Mouse (Mus musculus): ENCODE measurements around the gene Stk33. TPM values are rescaled to one million over a fixed set of nuclear protein-coding genes. Genes with fewer than 3 reads are reported as not detected.
A peak's percentile ranks its signal among the peaks of the same experiment; 100 is the strongest.

Gene Stk33
- polyA plus RNA-seq, 1 experiment = 0.90 TPM

- DNase-seq = no peak
- no peak overlapping the region for H3K4me3 ChIP-seq (replicated peaks; ENCODE audit: insufficient read depth, low read depth, low read length)
- H3K27ac ChIP-seq (ENCODE audit: insufficient read depth, low read length) = no peak overlapping the region
- WGBS = 82% methylated on average over 10 of the region's 10 CpGs
- H3K27me3 ChIP-seq (ENCODE audit: control insufficient read depth, insufficient read depth, low read length) = no peaks in the 10 kb centered on the region
- TF ChIP-seq POLR2A (IDR thresholded peaks at IDR 0.05; ENCODE audit: borderline replicate concordance, insufficient read depth, low read length) = no peak
- no peak for TF ChIP-seq CTCF (IDR thresholded peaks at IDR 0.05; ENCODE audit: borderline replicate concordance, insufficient read depth, low read depth, low read length)
- no peaks in the 10 kb centered on the region for H3K4me1 ChIP-seq (ENCODE audit: control insufficient read depth, insufficient read depth, low read length)
These were observed 200.2 kb downstream of the Stk33 start for GRCm38 (mm10) chr7:109238724-109239123.

GRCm38 (mm10) chr7:109234882-109235640, 203.8 kb downstream of the Stk33 start:
- Histone ChIP-seq H3K27me3 (ENCODE audit: control insufficient read depth, insufficient read depth, low read length) (no peaks in the 10 kb centered on the region), H3K4me1 (ENCODE audit: control insufficient read depth, insufficient read depth, low read length) (no peaks in the 10 kb centered on the region), H3K4me3 (replicated peaks; ENCODE audit: insufficient read depth, low read depth, low read length) (no peak overlapping the region), H3K27ac (ENCODE audit: insufficient read depth, low read length) (no peak overlapping the region)
- no peak for DNase-seq
- 95% methylated on average over 2 of the region's 2 CpGs for WGBS
- TF ChIP-seq POLR2A (IDR thresholded peaks at IDR 0.05; ENCODE audit: borderline replicate concordance, insufficient read depth, low read length) = no peak
- no peak for TF ChIP-seq CTCF (IDR thresholded peaks at IDR 0.05; ENCODE audit: borderline replicate concordance, insufficient read depth, low read depth, low read length)

- DNase-seq = no peak
- Histone ChIP-seq H3K27ac (ENCODE audit: insufficient read depth, low read length) (no peak overlapping the region), H3K27me3 (ENCODE audit: control insufficient read depth, insufficient read depth, low read length) (no peaks in the 10 kb centered on the region), H3K4me1 (ENCODE audit: control insufficient read depth, insufficient read depth, low read length) (no peaks in the 10 kb centered on the region), H3K4me3 (replicated peaks; ENCODE audit: insufficient read depth, low read depth, low read length) (no peak overlapping the region)
- 62% methylated on average over 5 of the region's 5 CpGs for WGBS
- no peak for TF ChIP-seq POLR2A (IDR thresholded peaks at IDR 0.05; ENCODE audit: borderline replicate concordance, insufficient read depth, low read length)
These were observed 204.4 kb downstream of the Stk33 start for GRCm38 (mm10) chr7:109234476-109234875.

GRCm38 (mm10) chr7:109231881-109232321, 207.0 kb downstream of the Stk33 start:
- TF ChIP-seq POLR2A (IDR thresholded peaks at IDR 0.05; ENCODE audit: borderline replicate concordance, insufficient read depth, low read length) = no peak
- no peak for TF ChIP-seq CTCF (IDR thresholded peaks at IDR 0.05; ENCODE audit: borderline replicate concordance, insufficient read depth, low read depth, low read length)
- Histone ChIP-seq H3K27me3 (ENCODE audit: control insufficient read depth, insufficient read depth, low read length) (no peaks in the 10 kb centered on the region), H3K4me3 (replicated peaks; ENCODE audit: insufficient read depth, low read depth, low read length) (no peak overlapping the region), H3K27ac (ENCODE audit: insufficient read depth, low read length) (no peak overlapping the region), H3K4me1 (ENCODE audit: control insufficient read depth, insufficient read depth, low read length) (no peaks in the 10 kb centered on the region)
- DNase-seq = no peak
- WGBS = 47% methylated on average over 11 of the region's 11 CpGs

- Histone ChIP-seq H3K27me3 (ENCODE audit: control insufficient read depth, insufficient read depth, low read length) (no peaks in the 10 kb centered on the region), H3K4me3 (replicated peaks; ENCODE audit: insufficient read depth, low read depth, low read length) (no peak overlapping the region), H3K4me1 (ENCODE audit: control insufficient read depth, insufficient read depth, low read length) (no peaks in the 10 kb centered on the region), H3K27ac (ENCODE audit: insufficient read depth, low read length) (no peak overlapping the region)
- DNase-seq = no peak
- 61% methylated on average over 5 of the region's 5 CpGs for WGBS
- TF ChIP-seq POLR2A (IDR thresholded peaks at IDR 0.05; ENCODE audit: borderline replicate concordance, insufficient read depth, low read length) = no peak
- no peak for TF ChIP-seq CTCF (IDR thresholded peaks at IDR 0.05; ENCODE audit: borderline replicate concordance, insufficient read depth, low read depth, low read length)
These were observed 207.6 kb downstream of the Stk33 start for GRCm38 (mm10) chr7:109231307-109231706.

- H3K27ac ChIP-seq (ENCODE audit: insufficient read depth, low read length) = no peak overlapping the region
- no peak overlapping the region for H3K4me3 ChIP-seq (replicated peaks; ENCODE audit: insufficient read depth, low read depth, low read length)
- TF ChIP-seq POLR2A (IDR thresholded peaks at IDR 0.05; ENCODE audit: borderline replicate concordance, insufficient read depth, low read length) = no peak
- peak; percentile 80 for TF ChIP-seq CTCF (IDR thresholded peaks at IDR 0.05; ENCODE audit: borderline replicate concordance, insufficient read depth, low read depth, low read length)
- H3K27me3 ChIP-seq (ENCODE audit: control insufficient read depth, insufficient read depth, low read length) = no peaks in the 10 kb centered on the region
- no peaks in the 10 kb centered on the region for H3K4me1 ChIP-seq (ENCODE audit: control insufficient read depth, insufficient read depth, low read length)
- DNase-seq = peak; percentile 68 to 78
- WGBS = 11% methylated on average over 2 of the region's 2 CpGs
These were observed 208.1 kb downstream of the Stk33 start for GRCm38 (mm10) chr7:109230806-109231205.

Other genes with a start within 250 kb of the Stk33 start
- 11.3 and 11.6 TPM in 2 replicates for gene Trim66, start 69.1 kb upstream of the Stk33 start, polyA plus RNA-seq (2012; rRNA removed)
- gene Rpl27a, start 80.1 kb upstream of the Stk33 start, polyA plus RNA-seq (2012; rRNA removed) = 299 and 318 TPM in 2 replicates

All from cerebellum, adult 2 months (tissue).